Mouse (Mus musculus) CH12.LX (cell line): ENCODE data around the gene Phf21a. TPM values are rescaled to one million over a fixed set of nuclear protein-coding genes. Genes with fewer than 3 reads are reported as not detected.

Experiments used
- DNase-seq: peaks from one replicate; pipeline ENCODE4 v3.0.0-alpha.2; 2013; ENCODE audit errors: extremely low read depth
- H3K27ac ChIP-seq: 2 replicates; pipeline ENCODE4 v1.5.1; 2012; ENCODE audit warnings: low read depth, mild to moderate bottlenecking, control low read depth, moderate library complexity; ENCODE audit not compliant: insufficient read depth
- H3K27me3 ChIP-seq: replicated peaks from 2 replicates; pipeline ENCODE3; 2012; ENCODE audit warnings: inconsistent platforms
- H3K36me3 ChIP-seq, 2 experiments: replicated peaks in 1 of 2; 2 replicates each; pipeline versions ENCODE3 to v1.6.1; 2012; ENCODE audit warnings: inconsistent platforms in 1 of 2, low read length in 1 of 2, mild to moderate bottlenecking in 1 of 2, mixed read lengths in 1 of 2, moderate library complexity in 1 of 2; ENCODE audit not compliant: control insufficient read depth in 1 of 2, insufficient read depth in 1 of 2
- H3K4me1 ChIP-seq, 2 experiments: 2 replicates each; pipeline ENCODE4 v1.6.1; 2012; ENCODE audit warnings: inconsistent platforms in 1 of 2, moderate library complexity in 1 of 2; ENCODE audit not compliant: insufficient read depth in 2 of 2, control insufficient read depth in 1 of 2
- H3K4me2 ChIP-seq: 2 replicates; pipeline ENCODE4 v1.6.1; 2012; ENCODE audit warnings: low read depth, mild to moderate bottlenecking, control low read depth; ENCODE audit not compliant: poor library complexity, insufficient read depth, severe bottlenecking
- H3K4me3 ChIP-seq, 3 experiments: fragments of 150-350 bp in 1 of 3; sonication (generic) in 1 of 3; replicated peaks in 1 of 3; 2 replicates each; pipeline versions ENCODE3 to v1.5.1; 2011 to 2012; ENCODE audit warnings: low read depth in 2 of 3, low read length in 2 of 3, mild to moderate bottlenecking in 2 of 3, moderate library complexity in 2 of 3, control low read depth in 1 of 3, improper control_type of control experiment in 1 of 3, inconsistent platforms in 1 of 3, mixed read lengths in 1 of 3; ENCODE audit not compliant: poor library complexity in 1 of 3
- H3K79me2 ChIP-seq: replicated peaks from 2 replicates; pipeline ENCODE4 v1.6.1; 2012; ENCODE audit warnings: mild to moderate bottlenecking, moderate library complexity; ENCODE audit not compliant: control insufficient read depth, poor library complexity, insufficient read depth, severe bottlenecking; ENCODE audit errors: extremely low read depth
- H3K9ac ChIP-seq: 2 replicates; pipeline ENCODE4 v1.6.1; 2012; ENCODE audit warnings: low read depth, mild to moderate bottlenecking, control low read depth, moderate library complexity; ENCODE audit not compliant: insufficient read depth
- H3K9me3 ChIP-seq: replicated peaks from 2 replicates; pipeline ENCODE3; 2012; ENCODE audit warnings: low read length, inconsistent platforms, mixed read lengths
- BHLHE40 ChIP-seq: IDR thresholded peaks from 2 replicates; pipeline ENCODE4 v1.6.1; 2011; ENCODE audit warnings: mild to moderate bottlenecking, low read depth, low read length, improper control_type of control experiment
- CHD2 ChIP-seq: IDR thresholded peaks from 2 replicates; pipeline ENCODE4 v1.6.1; 2011; ENCODE audit warnings: low read length, improper control_type of control experiment
- CTCF ChIP-seq, 2 experiments: IDR thresholded peaks in 1 of 2; conservative IDR thresholded peaks in 1 of 2; 2 replicates each; pipeline ENCODE4 v1.5.1; 2011 to 2012; ENCODE audit warnings: low read depth in 2 of 2, low read length in 2 of 2, improper control_type of control experiment in 1 of 2, inconsistent platforms in 1 of 2, mild to moderate bottlenecking in 1 of 2, moderate library complexity in 1 of 2
- EP300 ChIP-seq: IDR thresholded peaks from 2 replicates; pipeline ENCODE4 v1.6.1; 2011; ENCODE audit warnings: low read length, improper control_type of control experiment
- GABPA ChIP-seq: IDR thresholded peaks from 2 replicates; pipeline ENCODE4 v1.6.1; 2012; ENCODE audit warnings: low read depth, low read length, improper control_type of control experiment, inconsistent platforms; ENCODE audit not compliant: insufficient replicate concordance
- JUND ChIP-seq: conservative IDR thresholded peaks from 2 replicates; pipeline ENCODE4 v1.6.1; 2011; ENCODE audit warnings: low read depth, low read length, improper control_type of control experiment
- MAZ ChIP-seq: IDR thresholded peaks from 2 replicates; pipeline ENCODE4 v1.6.1; 2012; ENCODE audit warnings: low read depth, mild to moderate bottlenecking, inconsistent platforms, low read length, improper control_type of control experiment, moderate library complexity
- MEF2A ChIP-seq: IDR thresholded peaks from 2 replicates; pipeline ENCODE4 v1.6.1; 2014; ENCODE audit warnings: low read depth, mild to moderate bottlenecking, inconsistent platforms, low read length, improper control_type of control experiment, borderline replicate concordance
- NELFE ChIP-seq: IDR thresholded peaks from 2 replicates; pipeline ENCODE4 v1.6.1; 2011; ENCODE audit warnings: low read depth, low read length, improper control_type of control experiment
- NRF1 ChIP-seq: IDR thresholded peaks from 2 replicates; pipeline ENCODE4 v1.6.1; 2014; ENCODE audit warnings: low read depth, mild to moderate bottlenecking, inconsistent platforms, low read length, improper control_type of control experiment, moderate library complexity
- PAX5 ChIP-seq: IDR thresholded peaks from 2 replicates; pipeline ENCODE4 v1.6.1; 2012; ENCODE audit warnings: low read length, inconsistent platforms, mixed read lengths
- RAD21 ChIP-seq: IDR thresholded peaks from 2 replicates; pipeline ENCODE4 v1.6.1; 2011; ENCODE audit warnings: low read depth, mild to moderate bottlenecking, low read length, improper control_type of control experiment, moderate library complexity
- RCOR1 ChIP-seq: conservative IDR thresholded peaks from 2 replicates; pipeline ENCODE4 v1.6.1; 2012; ENCODE audit warnings: low read depth, mild to moderate bottlenecking, inconsistent platforms, low read length, improper control_type of control experiment
- TCF12 ChIP-seq: IDR thresholded peaks from 2 replicates; pipeline ENCODE4 v1.6.1; 2014; ENCODE audit warnings: low read depth, mild to moderate bottlenecking, inconsistent platforms, low read length, improper control_type of control experiment
- ZC3H11A ChIP-seq: IDR thresholded peaks from 2 replicates; pipeline ENCODE4 v1.6.1; 2012; ENCODE audit warnings: low read depth, mild to moderate bottlenecking, inconsistent platforms, low read length, improper control_type of control experiment
- ZKSCAN1 ChIP-seq: IDR thresholded peaks from 2 replicates; pipeline ENCODE4 v1.6.1; 2012; ENCODE audit warnings: low read depth, inconsistent platforms, low read length, improper control_type of control experiment, borderline replicate concordance
- dilution Hi-C: fragments of 300-500 bp; cut with MboI; formaldehyde crosslinking; loops from 2 replicates; pipeline ENCODE4 v1.14.3; 2020; ENCODE audit warnings: low sequenced_read_pairs; ENCODE audit not compliant: extremely low pct_unique_long_range_greater_than_20kb, extremely low pct_ligation_motif_present
- in situ Hi-C: fragments of 300-500 bp; cut with MboI; formaldehyde crosslinking; loops from 3 replicates; pipeline ENCODE4 v1.14.3; 2019; ENCODE audit warnings: low sequenced_read_pairs, low pct_ligation_motif_present, low pct_unique_long_range_greater_than_20kb, mixed read lengths
- polyA plus RNA-seq: library from polyadenylated mRNA; unstranded; fragments of >175 nt; gene quantifications from 2 replicates; pipeline ENCODE4 v1.2.1, GENCODE M21; 2012; ENCODE audit warnings: low read depth; ENCODE audit not compliant: insufficient read length
- total RNA-seq, 2 experiments: library from RNA; depleted of rRNA; stranded (reverse); fragments of 300-350 nt in 1 of 2; fragments of >200 nt in 1 of 2; gene quantifications; 2 replicates each; pipeline ENCODE4 v1.2.3; 2012 to 2014

Phf21a gene
- total and polyA plus RNA-seq, 3 experiments: 10.2 to 24.5 (median 12.0) TPM

DNA sequence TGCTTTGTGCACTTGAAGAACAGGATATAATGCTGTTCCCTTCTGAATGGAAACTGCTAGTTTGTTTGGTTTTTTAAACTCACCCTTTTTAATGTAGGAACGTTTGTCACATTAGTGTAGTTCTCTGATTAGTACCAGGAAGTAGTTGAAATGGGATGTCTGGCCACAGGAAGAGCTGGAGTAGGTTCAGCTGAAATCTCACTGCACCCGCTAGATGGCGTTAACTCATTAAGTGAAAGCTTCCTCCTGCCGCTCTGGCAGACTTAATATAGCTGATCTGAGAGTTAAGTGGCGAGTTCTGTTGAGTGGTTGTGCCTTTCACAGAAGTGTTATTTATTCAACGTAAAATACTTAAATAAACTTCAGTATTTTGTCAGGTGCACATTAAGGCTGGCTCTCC is 203.5 kb downstream of the Phf21a start (continued):
- no peak for TF ChIP-seq MAZ
- TF ChIP-seq CHD2: no peak
- TF ChIP-seq RCOR1: 0 out of 2 replicates have a peak, but pooled peaks have one; percentile 26
- peak; percentile 44; the same call in 1 of the 2 replicates for TF ChIP-seq JUND
- TF ChIP-seq CTCF (conservative IDR thresholded peaks at IDR 0.05 in 1 of 2, IDR thresholded peaks at IDR 0.05 in 1 of 2; ENCODE audit: low read depth in 2 of 2, low read length in 2 of 2): peak; percentile 68 to 91
- peak; percentile 41; the same call in 1 of the 2 replicates for TF ChIP-seq MEF2A

DNA sequence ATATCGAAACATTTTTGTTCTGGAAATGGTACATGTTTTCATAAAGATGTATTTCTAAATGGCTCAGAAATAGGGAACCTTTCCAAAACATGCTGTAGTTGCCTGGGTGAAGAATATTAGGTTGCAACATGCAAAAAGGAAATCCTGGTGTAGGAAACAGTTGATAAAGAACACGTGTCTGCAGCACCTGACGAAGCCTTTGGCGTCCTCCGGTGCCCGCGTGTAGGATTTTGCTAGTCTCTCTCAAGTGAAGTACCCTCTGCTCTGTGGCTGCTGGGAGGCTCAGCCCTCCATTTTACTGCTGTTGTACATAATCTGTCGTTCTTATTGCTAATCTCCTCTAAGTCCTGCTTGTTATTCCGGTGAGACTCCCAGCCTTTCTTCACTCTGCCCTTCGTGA is 207.0 kb downstream of the Phf21a start:
- Histone ChIP-seq H3K4me3 (no peak overlapping the region), H3K4me1 (peaks cover 0 to 21% of the 10 kb centered on the region in 2 experiments; a peak in 2 of 4 replicates), H3K4me2 (no peak overlapping the region), H3K27me3 (no peaks in the 10 kb centered on the region), H3K9me3 (no peaks in the 10 kb centered on the region), H3K9ac (no peak overlapping the region), H3K27ac (no peak overlapping the region), H3K79me2 (no peaks in the 10 kb centered on the region), H3K36me3 (peaks cover 0 to 7% of the 10 kb centered on the region in 2 experiments)
- in situ Hi-C loops (no loop called here), dilution Hi-C loops (no loop called here)
- DNase-seq: no peak
- no peak for TF ChIP-seq NELFE
- TF ChIP-seq RCOR1: no peak
- no peak for TF ChIP-seq RAD21
- no peak for TF ChIP-seq EP300
- TF ChIP-seq ZKSCAN1: no peak
- no peak for TF ChIP-seq ZC3H11A
- TF ChIP-seq TCF12: no peak
- TF ChIP-seq PAX5: no peak
- TF ChIP-seq NRF1: no peak
- no peak for TF ChIP-seq GABPA

GRCm38 (mm10) chr2:92301849-92302607 is 209.1 kb downstream of the Phf21a start:
- Histone ChIP-seq H3K27ac (no peak overlapping the region), H3K79me2 (no peaks in the 10 kb centered on the region), H3K9me3 (no peaks in the 10 kb centered on the region), H3K4me3 (no peak overlapping the region), H3K4me2 (no peak overlapping the region), H3K36me3 (peaks cover 0 to 14% of the 10 kb centered on the region in 2 experiments), H3K9ac (no peak overlapping the region), H3K4me1 (peaks cover 0 to 14% of the 10 kb centered on the region in 2 experiments; a peak in 2 of 4 replicates), H3K27me3 (no peaks in the 10 kb centered on the region)
- in situ Hi-C loops (no loop called here), dilution Hi-C loops (no loop called here)
- TF ChIP-seq BHLHE40 (peak; percentile 67), ZKSCAN1 (no peak)
- DNase-seq: no peak
